Mouse (Mus musculus) hindbrain, postnatal 0 days (tissue): Measurements from ENCODE around the gene Crb3. TPM values are rescaled to one million over a fixed set of nuclear protein-coding genes. Genes with fewer than 3 reads are reported as not detected.
A peak's percentile ranks its signal among the peaks of the same experiment; 100 is the strongest.

ENCODE experiments used
- ATAC-seq: fragments of 200-750 bp; cut with Nextera tagmentation; 2 replicates; pipeline ENCODE4 v1.8.0; 2017; ENCODE audit warnings: mild to moderate bottlenecking, moderate TSS enrichment, moderate library complexity
- DNase-seq: peaks from one replicate; pipeline ENCODE4 v3.0.0-alpha.2; 2015; ENCODE audit warnings: low spot score
- H3K27ac ChIP-seq: fragments of 300-500 bp; sonication (generic); 2 replicates; pipeline ENCODE4 v1.5.1; 2014; ENCODE audit warnings: mild to moderate bottlenecking
- H3K27me3 ChIP-seq: fragments of 300-500 bp; sonication (generic); 2 replicates; pipeline ENCODE4 v1.6.1; 2014; ENCODE audit warnings: low read length, mixed read lengths; ENCODE audit not compliant: insufficient read depth
- H3K36me3 ChIP-seq: fragments of 300-500 bp; sonication (generic); 2 replicates; pipeline ENCODE4 v1.6.1; 2014; ENCODE audit warnings: low read length, mixed read lengths; ENCODE audit not compliant: insufficient read depth
- H3K4me1 ChIP-seq: fragments of 300-500 bp; sonication (generic); 2 replicates; pipeline ENCODE4 v1.6.1; 2014; ENCODE audit warnings: antibody characterized with exemption, low read length, mixed read lengths; ENCODE audit not compliant: insufficient read depth
- H3K4me2 ChIP-seq: fragments of 300-500 bp; sonication (generic); 2 replicates; pipeline ENCODE4 v1.6.1; 2014; ENCODE audit warnings: low read depth, mild to moderate bottlenecking, low read length, moderate library complexity, mixed read lengths
- H3K4me3 ChIP-seq: fragments of 300-500 bp; sonication (generic); 2 replicates; pipeline ENCODE4 v1.5.1; 2014; ENCODE audit warnings: low read length
- H3K9ac ChIP-seq: fragments of 300-500 bp; sonication (generic); replicated peaks from 2 replicates; pipeline ENCODE4 v1.6.1; 2014; ENCODE audit warnings: mild to moderate bottlenecking, low read length, moderate library complexity, mixed read lengths
- H3K9me3 ChIP-seq: fragments of 300-500 bp; sonication (generic); 2 replicates; pipeline ENCODE4 v1.6.1; 2016; ENCODE audit warnings: low read length, mixed read lengths
- CTCF ChIP-seq: IDR thresholded peaks from 2 replicates; pipeline ENCODE4 v1.5.1; 2016; ENCODE audit warnings: antibody characterized with exemption, control low read depth, low read depth
- WGBS: fragments of 180-500 bp; shearing (Covaris S2); extraction: QIAGEN DNeasy Blood & Tissue Kit; methylation state at CpG from one replicate; pipeline ENCODE4 v1.1.7; 2014; 5-methylcytosine and 5-hydroxymethylcytosine counted together
- polyA plus RNA-seq: library from polyadenylated mRNA; unstranded; fragments of >200 nt; fragmentation: Nextera tagmentation; extraction: Ambion mirVana; gene quantifications from 2 replicates; pipeline ENCODE4 v1.2.1, GENCODE M21; 2015
- total RNA-seq: library from RNA; depleted of rRNA; stranded (reverse); fragments of >200 nt; gene quantifications from 2 replicates; pipeline ENCODE4 v1.2.3, GENCODE M21; 2014; rRNA removed

The Crb3 gene
- total RNA-seq = 7.1 and 8.2 TPM in 2 replicates
- polyA plus RNA-seq = 6.0 and 6.2 TPM in 2 replicates

DNA sequence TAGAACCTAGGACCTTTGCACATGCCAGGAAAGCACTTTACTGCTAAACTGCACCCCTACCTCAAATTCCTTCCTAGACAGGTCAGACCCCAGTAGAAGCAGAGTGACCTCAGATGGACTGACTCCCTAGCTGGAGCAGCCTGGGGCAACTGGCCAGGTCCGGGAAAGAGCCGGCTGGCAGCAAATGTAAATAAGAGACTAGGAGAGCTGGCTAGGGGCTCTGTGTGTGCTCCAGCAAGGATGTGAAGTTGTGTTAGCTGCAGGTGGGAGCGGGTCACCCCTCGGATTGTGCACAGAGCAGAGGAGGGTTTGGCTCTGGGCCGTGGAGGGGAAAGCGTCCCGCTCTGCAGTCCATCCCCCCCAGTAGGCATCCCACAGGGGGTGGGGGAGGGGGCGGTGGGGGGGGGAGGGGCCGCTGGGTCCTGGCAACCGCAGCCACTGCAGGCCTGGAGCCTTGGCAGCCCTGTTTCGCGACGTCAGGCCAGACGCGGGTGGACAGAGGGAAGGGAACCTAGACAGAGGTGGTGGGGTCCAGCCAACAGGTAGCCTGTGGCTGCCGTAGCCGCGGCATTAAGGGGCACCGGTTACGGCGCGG, at the start of gene Crb3:
Crb3 (plus strand) TSS at position 215 of the 595 bp plus-strand sequence.
- Histone ChIP-seq H3K36me3 (peaks cover 11% of the 10 kb centered on the region; the same call in 1 of the 2 replicates), H3K9me3 (no peaks in the 10 kb centered on the region), H3K4me3 (peak within 1 kb of the TSS; percentile 91), H3K27ac (peak within 1 kb of the TSS; percentile 87), H3K27me3 (peaks cover 12% of the 10 kb centered on the region), H3K4me2 (peak within 1 kb of the TSS; percentile 66), H3K9ac (peak within 1 kb of the TSS; percentile 85), H3K4me1 (peaks cover 8% of the 10 kb centered on the region; the same call in 1 of the 2 replicates)
- ATAC-seq (peak; percentile 4; the same call in 1 of the 2 replicates), DNase-seq (peak; percentile 40)
- 0% methylated on average over 12 of the region's 22 CpGs for WGBS
- TF ChIP-seq CTCF = no peak

- peak overlapping the region; percentile 79 for H3K27ac ChIP-seq
- no peaks in the 10 kb centered on the region for H3K9me3 ChIP-seq
- peak overlapping the region; percentile 74 for H3K9ac ChIP-seq
- no peaks in the 10 kb centered on the region for H3K27me3 ChIP-seq
- H3K36me3 ChIP-seq = peaks cover 25% of the 10 kb centered on the region
- TF ChIP-seq CTCF = no peak
- H3K4me3 ChIP-seq = peak overlapping the region; percentile 79
- 0% methylated on average over 19 of the region's 19 CpGs for WGBS
- H3K4me1 ChIP-seq = peaks cover 12% of the 10 kb centered on the region; the same call in 1 of the 2 replicates
- DNase-seq (no peak), ATAC-seq (peak; percentile 53)
- H3K4me2 ChIP-seq = peak overlapping the region; percentile 85
Observed at GRCm38 (mm10) chr17:57010911-57011235, 48.0 kb upstream of the Crb3 start.

- H3K4me1 ChIP-seq = peaks cover 12% of the 10 kb centered on the region; the same call in 1 of the 2 replicates
- no peaks in the 10 kb centered on the region for H3K27me3 ChIP-seq
- H3K36me3 ChIP-seq = peaks cover 19% of the 10 kb centered on the region
- TF ChIP-seq CTCF = peak; percentile 53
- peak within 1 kb of the TSS; percentile 85 for H3K4me2 ChIP-seq
- 1% methylated on average over 51 of the region's 51 CpGs for WGBS
- DNase-seq (peak; percentile 100), ATAC-seq (peak; percentile 94)
- peak within 1 kb of the TSS; percentile 79 for H3K4me3 ChIP-seq
- no peaks in the 10 kb centered on the region for H3K9me3 ChIP-seq
- H3K9ac ChIP-seq = peak within 1 kb of the TSS; percentile 75
- H3K27ac ChIP-seq = peak within 1 kb of the TSS; percentile 94
Observed at GRCm38 (mm10) chr17:57011236-57012141, 47.4 kb upstream of the Crb3 start, which contains the start of the genes Gtf2f1 and Gm17949. Gtf2f1 (minus strand) TSS chr17:57011288. Gm17949 (plus strand) TSS chr17:57011469.

- Histone ChIP-seq H3K27ac (peak overlapping the region; percentile 94), H3K36me3 (peaks cover 11% of the 10 kb centered on the region; the same call in 1 of the 2 replicates), H3K4me3 (peak overlapping the region; percentile 79; the same call in 1 of the 2 replicates), H3K9ac (0 out of 2 replicates have a peak overlapping the region, but pooled peaks have one; percentile 75), H3K4me2 (peak overlapping the region; percentile 81), H3K9me3 (no peaks in the 10 kb centered on the region), H3K27me3 (no peaks in the 10 kb centered on the region), H3K4me1 (peaks cover 12% of the 10 kb centered on the region; the same call in 1 of the 2 replicates)
- TF ChIP-seq CTCF = no peak
- ATAC-seq = no peak
- no peak for DNase-seq
- WGBS = 75% methylated on average over 13 of the region's 13 CpGs
Observed at GRCm38 (mm10) chr17:57012245-57012795, 46.6 kb upstream of the Crb3 start.

DNA sequence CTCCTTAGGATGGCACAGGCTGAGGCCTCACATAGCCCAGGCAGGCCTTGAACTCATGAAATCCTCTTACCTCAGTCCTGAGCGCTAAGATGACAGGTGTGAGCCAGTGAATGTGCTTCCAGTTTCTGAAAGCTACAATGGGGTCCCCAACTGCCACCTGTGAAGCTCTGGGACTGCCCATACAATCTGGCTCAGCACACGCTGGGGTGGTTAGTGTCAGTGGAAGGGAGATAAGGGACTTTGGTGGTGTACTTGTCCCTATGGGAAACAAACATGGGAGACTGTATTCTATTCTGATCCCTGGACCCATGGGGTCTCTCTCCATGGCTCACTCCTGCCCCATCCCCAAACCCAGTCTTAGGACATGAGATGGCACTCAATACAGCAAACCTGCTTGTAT, 39.2 kb upstream of the Crb3 start:
- Histone ChIP-seq H3K27ac (no peak overlapping the region), H3K36me3 (peaks cover 32% of the 10 kb centered on the region), H3K4me3 (no peak overlapping the region), H3K9me3 (no peaks in the 10 kb centered on the region), H3K4me1 (no peaks in the 10 kb centered on the region), H3K4me2 (no peak overlapping the region), H3K9ac (no peak overlapping the region), H3K27me3 (no peaks in the 10 kb centered on the region)
- no peak for TF ChIP-seq CTCF
- ATAC-seq (no peak), DNase-seq (no peak)
- WGBS = 90% methylated on average over 2 of the region's 2 CpGs

- Histone ChIP-seq H3K4me1 (no peaks in the 10 kb centered on the region), H3K27ac (no peak overlapping the region), H3K4me2 (no peak overlapping the region), H3K9me3 (no peaks in the 10 kb centered on the region), H3K9ac (no peak overlapping the region), H3K36me3 (peaks cover 45% of the 10 kb centered on the region), H3K4me3 (no peak overlapping the region), H3K27me3 (no peaks in the 10 kb centered on the region)
- TF ChIP-seq CTCF = no peak
- 87% methylated on average over 5 of the region's 5 CpGs for WGBS
- no peak for ATAC-seq
- DNase-seq = no peak
Observed at GRCm38 (mm10) chr17:57020960-57021359, 37.9 kb upstream of the Crb3 start.
